Mouse (Mus musculus): ENCODE data around the gene Umod. TPM values are rescaled to one million over a fixed set of nuclear protein-coding genes. Genes with fewer than 3 reads are reported as not detected.

Umod gene
- not detected in 2 replicates for polyA plus RNA-seq (2014; fragmentation: Nextera tagmentation; extraction: Ambion mirVana)

DNA sequence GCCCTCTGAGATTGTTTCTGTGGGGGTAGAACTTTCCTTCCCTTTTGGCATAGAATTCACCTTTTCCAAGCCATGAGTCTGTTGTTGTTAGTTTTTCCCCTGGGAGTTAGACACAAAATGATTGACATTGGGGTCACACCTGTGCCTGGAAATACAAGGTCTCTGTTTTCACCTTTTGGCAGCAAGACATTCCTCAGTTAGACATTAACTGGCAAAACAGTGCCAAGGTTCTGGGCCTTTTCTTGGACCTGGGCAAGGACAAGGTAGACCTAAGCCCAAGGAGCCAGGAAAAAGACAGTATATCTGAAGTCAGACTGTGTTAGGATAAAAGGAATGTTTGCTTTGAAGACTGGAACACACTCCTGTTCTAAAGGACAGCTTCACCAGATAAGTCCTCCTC is at the start of gene Umod:
Umod (minus strand) TSS at position 27 of the 400 bp plus-strand sequence.
- ATAC-seq (ENCODE audit: low read depth): no peak
- Histone ChIP-seq H3K27me3 (ENCODE audit: control insufficient read depth, insufficient read depth, low read length) (no peaks in the 10 kb centered on the region), H3K36me3 (ENCODE audit: control insufficient read depth, insufficient read depth, low read length) (no peaks in the 10 kb centered on the region), H3K4me2 (ENCODE audit: low read depth, low read length) (no peak within 1 kb of the TSS), H3K9me3 (ENCODE audit: control insufficient read depth, low read length) (no peaks in the 10 kb centered on the region), H3K4me3 (ENCODE audit: low read depth, low read length) (no peak within 1 kb of the TSS), H3K4me1 (ENCODE audit: control insufficient read depth, insufficient read depth, low read length) (no peaks in the 10 kb centered on the region), H3K9ac (replicated peaks; ENCODE audit: low read depth, low read length) (no peak within 1 kb of the TSS), H3K27ac (ENCODE audit: low read depth, low read length) (no peak within 1 kb of the TSS)

DNA sequence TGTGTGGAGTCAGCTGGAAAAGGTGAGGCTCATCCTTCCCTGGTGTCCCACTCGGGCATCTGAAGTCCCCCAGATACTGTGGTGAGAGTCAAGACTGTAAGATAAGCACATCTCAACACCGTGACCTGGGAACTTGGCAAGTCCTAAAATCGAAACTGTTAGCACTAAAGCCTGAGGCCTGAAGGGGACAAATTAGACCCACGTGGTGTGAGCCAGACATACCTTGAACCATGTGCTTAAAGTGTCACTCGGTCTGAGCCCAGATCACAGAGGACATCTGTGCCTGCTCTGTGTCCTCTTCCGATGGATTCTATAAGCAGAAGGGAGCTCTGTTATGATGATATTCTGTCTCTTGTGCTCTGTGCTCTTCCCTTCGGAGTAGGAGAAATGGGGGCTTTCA is 49.5 kb upstream of the Umod start:
- Histone ChIP-seq H3K4me1 (ENCODE audit: control insufficient read depth, insufficient read depth, low read length) (no peaks in the 10 kb centered on the region), H3K36me3 (ENCODE audit: control insufficient read depth, insufficient read depth, low read length) (no peaks in the 10 kb centered on the region), H3K9me3 (ENCODE audit: control insufficient read depth, low read length) (no peaks in the 10 kb centered on the region), H3K9ac (replicated peaks; ENCODE audit: low read depth, low read length) (no peak overlapping the region), H3K27ac (ENCODE audit: low read depth, low read length) (no peak overlapping the region), H3K4me2 (ENCODE audit: low read depth, low read length) (no peak overlapping the region), H3K27me3 (ENCODE audit: control insufficient read depth, insufficient read depth, low read length) (no peaks in the 10 kb centered on the region), H3K4me3 (ENCODE audit: low read depth, low read length) (no peak overlapping the region)
- 85% methylated on average over 7 of the region's 7 CpGs for WGBS
- ATAC-seq (ENCODE audit: low read depth): no peak

DNA sequence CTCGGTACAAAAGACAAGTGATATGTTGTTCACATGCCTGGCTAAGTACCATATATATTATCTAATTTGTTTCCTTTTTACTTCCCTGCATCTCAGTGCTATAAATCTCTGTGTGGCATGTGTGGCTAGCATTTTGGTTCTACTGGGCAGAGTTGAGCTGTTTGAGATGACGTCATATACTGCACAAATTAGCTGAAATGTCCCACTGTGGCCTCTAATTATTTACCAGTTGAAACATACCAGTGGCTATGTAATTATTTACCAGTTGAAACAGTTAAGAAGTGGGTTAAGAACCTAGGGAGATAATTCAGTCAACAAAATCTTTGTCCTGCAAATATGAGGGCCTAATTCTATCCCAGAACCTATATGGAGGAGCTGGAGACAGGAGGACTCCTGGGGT is 48.5 kb upstream of the Umod start:
- no peak for ATAC-seq (ENCODE audit: low read depth)
- H3K4me2 ChIP-seq (ENCODE audit: low read depth, low read length): no peak overlapping the region
- no peak overlapping the region for H3K9ac ChIP-seq (replicated peaks; ENCODE audit: low read depth, low read length)
- no peaks in the 10 kb centered on the region for H3K9me3 ChIP-seq (ENCODE audit: control insufficient read depth, low read length)
- H3K27ac ChIP-seq (ENCODE audit: low read depth, low read length): no peak overlapping the region
- H3K4me3 ChIP-seq (ENCODE audit: low read depth, low read length): no peak overlapping the region
- H3K27me3 ChIP-seq (ENCODE audit: control insufficient read depth, insufficient read depth, low read length): no peaks in the 10 kb centered on the region
- no peaks in the 10 kb centered on the region for H3K36me3 ChIP-seq (ENCODE audit: control insufficient read depth, insufficient read depth, low read length)
- no peaks in the 10 kb centered on the region for H3K4me1 ChIP-seq (ENCODE audit: control insufficient read depth, insufficient read depth, low read length)
- 40% methylated on average over 2 of the region's 2 CpGs for WGBS

DNA sequence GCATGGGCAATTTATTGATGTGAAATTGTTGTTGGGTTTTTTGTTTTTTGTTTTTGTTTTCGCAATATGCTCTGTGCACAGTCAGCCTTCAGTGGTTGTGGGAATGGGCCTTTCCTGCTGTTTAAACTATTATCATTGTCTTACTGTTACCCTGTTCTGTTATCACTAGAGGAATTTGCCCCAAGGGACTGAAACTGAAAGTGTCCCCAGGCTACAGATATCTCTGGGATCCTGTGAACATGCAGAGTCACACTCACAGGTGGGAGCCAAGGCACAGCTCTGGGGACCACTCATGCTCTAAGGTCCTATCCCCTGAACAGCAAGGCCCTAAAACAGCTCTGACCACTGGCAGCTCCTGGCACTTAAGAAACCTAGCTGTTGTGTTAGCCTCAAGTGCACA is 48.1 kb upstream of the Umod start:
- no peak overlapping the region for H3K9ac ChIP-seq (replicated peaks; ENCODE audit: low read depth, low read length)
- H3K36me3 ChIP-seq (ENCODE audit: control insufficient read depth, insufficient read depth, low read length): no peaks in the 10 kb centered on the region
- ATAC-seq (ENCODE audit: low read depth): no peak
- H3K4me3 ChIP-seq (ENCODE audit: low read depth, low read length): no peak overlapping the region
- H3K4me2 ChIP-seq (ENCODE audit: low read depth, low read length): no peak overlapping the region
- H3K27me3 ChIP-seq (ENCODE audit: control insufficient read depth, insufficient read depth, low read length): no peaks in the 10 kb centered on the region
- no peaks in the 10 kb centered on the region for H3K4me1 ChIP-seq (ENCODE audit: control insufficient read depth, insufficient read depth, low read length)
- H3K27ac ChIP-seq (ENCODE audit: low read depth, low read length): no peak overlapping the region
- H3K9me3 ChIP-seq (ENCODE audit: control insufficient read depth, low read length): no peaks in the 10 kb centered on the region
- 97% methylated on average over 1 of the region's 1 CpGs for WGBS

DNA sequence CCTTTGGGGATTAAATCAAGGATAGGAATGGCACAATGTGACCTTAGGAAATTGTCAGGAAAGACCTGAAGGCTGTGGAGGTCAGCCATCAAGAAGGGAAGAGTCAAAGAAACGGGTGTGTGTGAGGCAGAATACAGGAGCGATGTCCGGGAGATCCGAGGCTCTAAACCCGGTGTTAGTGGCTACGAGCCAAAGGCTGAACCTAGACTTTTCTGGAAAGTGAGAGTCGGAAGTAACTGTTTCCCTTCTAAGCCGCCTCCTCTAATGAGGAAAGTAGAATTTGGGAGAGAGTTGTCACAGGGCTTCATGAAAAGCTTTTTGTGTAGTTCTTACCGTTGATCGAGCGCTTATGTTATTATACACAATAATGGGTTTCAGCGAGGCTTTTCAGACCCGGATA is 47.4 kb upstream of the Umod start:
- Histone ChIP-seq H3K4me2 (ENCODE audit: low read depth, low read length) (no peak overlapping the region), H3K4me3 (ENCODE audit: low read depth, low read length) (no peak overlapping the region), H3K9me3 (ENCODE audit: control insufficient read depth, low read length) (no peaks in the 10 kb centered on the region), H3K27ac (ENCODE audit: low read depth, low read length) (no peak overlapping the region), H3K27me3 (ENCODE audit: control insufficient read depth, insufficient read depth, low read length) (no peaks in the 10 kb centered on the region), H3K9ac (replicated peaks; ENCODE audit: low read depth, low read length) (no peak overlapping the region), H3K4me1 (ENCODE audit: control insufficient read depth, insufficient read depth, low read length) (no peaks in the 10 kb centered on the region), H3K36me3 (ENCODE audit: control insufficient read depth, insufficient read depth, low read length) (no peaks in the 10 kb centered on the region)
- WGBS: 82% methylated on average over 13 of the region's 13 CpGs
- ATAC-seq (ENCODE audit: low read depth): no peak

DNA sequence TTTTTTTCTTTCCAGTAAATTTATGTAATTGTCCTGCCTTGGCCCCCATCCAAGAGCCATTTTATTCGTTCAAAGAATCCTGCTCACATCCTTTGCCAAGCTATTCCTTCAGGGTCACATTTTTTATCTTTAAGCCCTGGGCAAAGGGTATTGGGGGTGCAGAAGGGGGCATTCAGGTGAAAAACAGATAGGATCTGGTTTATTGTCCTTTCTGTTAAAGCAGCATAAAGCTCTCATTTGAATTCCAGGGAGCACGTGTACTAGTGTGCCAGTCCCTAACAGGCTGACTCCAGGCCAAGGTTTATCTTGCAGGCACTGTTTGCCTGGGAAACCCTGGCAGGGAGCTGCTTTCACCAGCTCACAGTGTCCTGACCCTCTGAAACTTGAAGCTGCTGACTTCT is 46.8 kb upstream of the Umod start:
- H3K36me3 ChIP-seq (ENCODE audit: control insufficient read depth, insufficient read depth, low read length): no peaks in the 10 kb centered on the region
- no peaks in the 10 kb centered on the region for H3K27me3 ChIP-seq (ENCODE audit: control insufficient read depth, insufficient read depth, low read length)
- H3K27ac ChIP-seq (ENCODE audit: low read depth, low read length): no peak overlapping the region
- H3K4me3 ChIP-seq (ENCODE audit: low read depth, low read length): no peak overlapping the region
- H3K9me3 ChIP-seq (ENCODE audit: control insufficient read depth, low read length): no peaks in the 10 kb centered on the region
- WGBS: 29% methylated on average over 2 of the region's 2 CpGs
- no peaks in the 10 kb centered on the region for H3K4me1 ChIP-seq (ENCODE audit: control insufficient read depth, insufficient read depth, low read length)
- no peak for ATAC-seq (ENCODE audit: low read depth)
- no peak overlapping the region for H3K9ac ChIP-seq (replicated peaks; ENCODE audit: low read depth, low read length)
- no peak overlapping the region for H3K4me2 ChIP-seq (ENCODE audit: low read depth, low read length)

DNA sequence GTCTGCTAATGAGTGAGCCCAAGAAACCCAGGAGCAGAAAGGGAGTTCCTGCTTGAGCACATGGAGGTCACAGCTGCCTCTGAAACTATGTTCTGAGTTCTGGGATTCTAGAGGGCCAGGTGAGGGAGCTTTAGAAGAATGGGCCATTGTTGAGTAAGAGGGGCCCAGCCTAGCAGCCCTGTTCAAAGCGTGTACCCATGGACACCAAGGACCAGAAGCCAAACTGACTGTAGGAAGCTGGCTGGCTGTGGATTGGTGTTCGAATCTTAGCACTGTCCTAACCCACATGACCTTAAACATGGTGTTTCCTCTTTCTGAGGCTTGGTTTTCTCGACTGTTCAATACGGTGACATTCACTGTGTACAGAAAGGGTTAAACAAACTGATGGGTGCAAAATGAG is 44.3 kb upstream of the Umod start, which contains the start of gene Pdilt:
Pdilt (minus strand) TSS at position 101 of the 400 bp plus-strand sequence.
- Histone ChIP-seq H3K4me1 (ENCODE audit: control insufficient read depth, insufficient read depth, low read length) (no peaks in the 10 kb centered on the region), H3K27me3 (ENCODE audit: control insufficient read depth, insufficient read depth, low read length) (no peaks in the 10 kb centered on the region), H3K27ac (ENCODE audit: low read depth, low read length) (no peak within 1 kb of the TSS), H3K36me3 (ENCODE audit: control insufficient read depth, insufficient read depth, low read length) (no peaks in the 10 kb centered on the region), H3K9ac (replicated peaks; ENCODE audit: low read depth, low read length) (no peak within 1 kb of the TSS), H3K4me2 (ENCODE audit: low read depth, low read length) (no peak within 1 kb of the TSS), H3K9me3 (ENCODE audit: control insufficient read depth, low read length) (no peaks in the 10 kb centered on the region), H3K4me3 (ENCODE audit: low read depth, low read length) (no peak within 1 kb of the TSS)
- no peak for ATAC-seq (ENCODE audit: low read depth)
- 85% methylated on average over 4 of the region's 4 CpGs for WGBS

DNA sequence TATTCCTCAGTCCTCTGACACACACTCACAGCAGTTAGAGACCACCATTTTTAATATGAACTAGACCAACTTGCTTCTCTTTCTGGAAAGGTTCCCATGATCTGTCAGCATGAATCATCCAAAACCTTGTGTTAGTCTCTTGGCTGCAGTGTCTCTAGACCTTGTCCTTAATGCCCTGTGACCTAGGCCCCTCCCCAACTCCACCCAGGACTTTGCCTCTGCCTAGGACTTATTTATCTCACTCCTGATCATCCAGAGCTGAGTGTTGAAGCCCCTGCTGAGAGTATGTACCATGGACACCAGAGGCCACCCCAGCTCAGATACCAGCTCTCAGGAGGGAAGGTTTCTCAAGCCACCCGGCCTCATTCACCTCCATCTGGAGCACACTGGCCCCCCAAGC is 43.3 kb upstream of the Umod start:
- no peak for ATAC-seq (ENCODE audit: low read depth)

DNA sequence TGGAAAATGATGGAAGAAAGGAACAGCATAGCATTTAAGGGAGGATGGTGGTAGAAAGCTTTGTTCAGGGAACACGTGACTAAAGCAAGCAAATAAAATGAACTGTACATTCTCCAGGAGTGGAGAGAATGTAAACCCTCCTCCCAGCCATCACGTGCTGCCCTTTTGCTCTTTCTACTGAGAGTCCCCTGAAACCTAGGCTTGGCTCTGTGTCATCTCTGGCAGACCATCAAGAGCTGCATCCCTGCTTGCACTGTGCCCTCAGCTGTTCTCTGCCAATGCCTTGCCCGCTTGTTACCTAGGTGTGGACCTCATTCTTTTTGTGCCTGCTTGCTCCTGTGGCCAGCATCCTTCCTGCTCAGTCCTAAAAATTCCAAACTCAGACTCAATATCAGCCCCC is 42.7 kb upstream of the Umod start:
- H3K27ac ChIP-seq (ENCODE audit: low read depth, low read length): no peak overlapping the region
- ATAC-seq (ENCODE audit: low read depth): no peak

More for the DNA sequence above, 43.3 kb upstream of the Umod start:
- no peak overlapping the region for H3K4me2 ChIP-seq (ENCODE audit: low read depth, low read length)
- no peak overlapping the region for H3K9ac ChIP-seq (replicated peaks; ENCODE audit: low read depth, low read length)
- no peak overlapping the region for H3K27ac ChIP-seq (ENCODE audit: low read depth, low read length)
- no peak overlapping the region for H3K4me3 ChIP-seq (ENCODE audit: low read depth, low read length)
- H3K9me3 ChIP-seq (ENCODE audit: control insufficient read depth, low read length): no peaks in the 10 kb centered on the region
- no peaks in the 10 kb centered on the region for H3K27me3 ChIP-seq (ENCODE audit: control insufficient read depth, insufficient read depth, low read length)
- no peaks in the 10 kb centered on the region for H3K4me1 ChIP-seq (ENCODE audit: control insufficient read depth, insufficient read depth, low read length)
- H3K36me3 ChIP-seq (ENCODE audit: control insufficient read depth, insufficient read depth, low read length): no peaks in the 10 kb centered on the region
- 96% methylated on average over 1 of the region's 1 CpGs for WGBS

DNA sequence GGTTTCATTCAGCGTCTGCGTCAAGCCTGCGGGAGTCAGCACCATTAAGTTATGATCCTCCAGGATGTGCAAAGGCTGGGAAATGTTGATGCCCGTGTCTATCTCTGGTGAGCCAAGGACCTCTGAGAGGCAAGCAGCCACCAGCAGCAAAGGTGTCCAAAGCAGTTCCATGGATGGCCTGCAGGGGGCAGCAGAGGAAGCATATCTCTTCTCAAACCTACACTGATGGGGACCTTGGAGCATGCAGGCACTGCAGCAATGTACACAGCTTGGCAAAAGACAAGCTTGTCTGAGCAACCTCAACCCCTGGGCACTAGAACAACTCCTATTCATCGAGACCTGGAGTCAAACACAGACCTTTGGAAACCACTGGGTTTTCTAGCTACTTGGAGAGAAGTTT is 40.6 kb upstream of the Umod start:
- no peak overlapping the region for H3K4me3 ChIP-seq (ENCODE audit: low read depth, low read length)
- ATAC-seq (ENCODE audit: low read depth): peak; percentile 59; the same call in 1 of the 2 replicates
- no peak overlapping the region for H3K27ac ChIP-seq (ENCODE audit: low read depth, low read length)
- 41% methylated on average over 5 of the region's 5 CpGs for WGBS
- no peak overlapping the region for H3K4me2 ChIP-seq (ENCODE audit: low read depth, low read length)
- no peaks in the 10 kb centered on the region for H3K36me3 ChIP-seq (ENCODE audit: control insufficient read depth, insufficient read depth, low read length)
- no peak overlapping the region for H3K9ac ChIP-seq (replicated peaks; ENCODE audit: low read depth, low read length)
- no peaks in the 10 kb centered on the region for H3K9me3 ChIP-seq (ENCODE audit: control insufficient read depth, low read length)
- no peaks in the 10 kb centered on the region for H3K27me3 ChIP-seq (ENCODE audit: control insufficient read depth, insufficient read depth, low read length)
- no peaks in the 10 kb centered on the region for H3K4me1 ChIP-seq (ENCODE audit: control insufficient read depth, insufficient read depth, low read length)

More for the DNA sequence above, 42.7 kb upstream of the Umod start:
- WGBS: 90% methylated on average over 3 of the region's 3 CpGs
- H3K9ac ChIP-seq (replicated peaks; ENCODE audit: low read depth, low read length): no peak overlapping the region
- H3K36me3 ChIP-seq (ENCODE audit: control insufficient read depth, insufficient read depth, low read length): no peaks in the 10 kb centered on the region
- no peaks in the 10 kb centered on the region for H3K27me3 ChIP-seq (ENCODE audit: control insufficient read depth, insufficient read depth, low read length)
- H3K9me3 ChIP-seq (ENCODE audit: control insufficient read depth, low read length): no peaks in the 10 kb centered on the region
- H3K4me3 ChIP-seq (ENCODE audit: low read depth, low read length): no peak overlapping the region
- no peak overlapping the region for H3K4me2 ChIP-seq (ENCODE audit: low read depth, low read length)
- H3K4me1 ChIP-seq (ENCODE audit: control insufficient read depth, insufficient read depth, low read length): no peaks in the 10 kb centered on the region
